ENCODE assay signal across 8 mouse cellular contexts in genomic region chr13:43558959-43559358, GRCm38 (mm10). TPM values are rescaled to one million over a fixed set of nuclear protein-coding genes. Genes with fewer than 3 reads are reported as not detected.
DNase-seq lines count a peak whose midpoint lies in the region; ATAC-seq lines count a peak whose summit lies in the region.

No protein-coding gene starts in this region.

- H3K4me3 ChIP-seq in heart, embryonic 15.5 days = peak overlapping the region; percentile 90
- H3K4me3 ChIP-seq in brown adipose tissue, adult 24 weeks (ENCODE audit: insufficient read depth, low read depth, low read length) = peak overlapping the region; percentile 95
- peak overlapping the region; percentile 75 for H3K4me3 ChIP-seq in hindbrain, embryonic 13.5 days
- H3K4me3 ChIP-seq in midbrain, embryonic 12.5 days = peak overlapping the region; percentile 66

- H3K27me3 ChIP-seq in heart, embryonic 15.5 days = no peaks in the 10 kb centered on the region
- peaks cover 14% of the 10 kb centered on the region; the same call in 1 of the 2 replicates for H3K27me3 ChIP-seq in hindbrain, embryonic 13.5 days
- H3K27me3 ChIP-seq in midbrain, embryonic 12.5 days = peaks cover 26% of the 10 kb centered on the region

- peak overlapping the region; percentile 80 for H3K4me2 ChIP-seq in heart, embryonic 15.5 days
- peak overlapping the region; percentile 91 for H3K4me2 ChIP-seq in hindbrain, embryonic 13.5 days
- peak overlapping the region; percentile 68 for H3K4me2 ChIP-seq in midbrain, embryonic 12.5 days (replicated peaks)

- H3K4me1 ChIP-seq in heart, embryonic 15.5 days (replicated peaks) = peaks cover 21% of the 10 kb centered on the region
- H3K4me1 ChIP-seq in brown adipose tissue, adult 24 weeks (ENCODE audit: control insufficient read depth, insufficient read depth, insufficient read length, low read length) = peaks cover 14% of the 10 kb centered on the region
- H3K4me1 ChIP-seq in hindbrain, embryonic 13.5 days (replicated peaks) = peaks cover 24% of the 10 kb centered on the region
- peaks cover 10% of the 10 kb centered on the region for H3K4me1 ChIP-seq in midbrain, embryonic 12.5 days

- intact Hi-C loops in heart, postnatal 14 days (cut with DNase I) = no loop called here

- 29% methylated on average over 6 of the region's 6 CpGs for WGBS in heart, embryonic 15.5 days
- 39% methylated on average over 6 of the region's 6 CpGs for WGBS in hindbrain, embryonic 13.5 days
- 46% methylated on average over 6 of the region's 6 CpGs for WGBS in midbrain, embryonic 12.5 days

- no peaks in the 10 kb centered on the region for H3K9me3 ChIP-seq in heart, embryonic 15.5 days (replicated peaks)
- H3K9me3 ChIP-seq in hindbrain, embryonic 13.5 days = no peaks in the 10 kb centered on the region
- H3K9me3 ChIP-seq in midbrain, embryonic 12.5 days = no peaks in the 10 kb centered on the region

- peak overlapping the region; percentile 90 for H3K9ac ChIP-seq in heart, embryonic 15.5 days
- H3K9ac ChIP-seq in hindbrain, embryonic 13.5 days = peak overlapping the region; percentile 83; the same call in 1 of the 2 replicates
- H3K9ac ChIP-seq in midbrain, embryonic 12.5 days (replicated peaks) = 0 out of 2 replicates have a peak overlapping the region, but pooled peaks have one; percentile 74

- no peak for DNase-seq in heart, postnatal 14 days
- DNase-seq in testis, postnatal 14 days (ENCODE audit: low spot score) = no peak
- no peak for DNase-seq in embryo, embryonic 10.5 days (ENCODE audit: low spot score)
- DNase-seq in cerebellum, adult 11-12 months = no peak

- peaks cover 9% of the 10 kb centered on the region for H3K36me3 ChIP-seq in heart, embryonic 15.5 days
- H3K36me3 ChIP-seq in hindbrain, embryonic 13.5 days = peaks cover 6% of the 10 kb centered on the region
- H3K36me3 ChIP-seq in midbrain, embryonic 12.5 days = peaks cover 10% of the 10 kb centered on the region

- no peak overlapping the region for H3K27ac ChIP-seq in heart, embryonic 15.5 days
- peak overlapping the region; percentile 83 for H3K27ac ChIP-seq in brown adipose tissue, adult 24 weeks (replicated peaks; ENCODE audit: low read depth, low read length)
- H3K27ac ChIP-seq in hindbrain, embryonic 13.5 days = no peak overlapping the region
- H3K27ac ChIP-seq in midbrain, embryonic 12.5 days (replicated peaks) = no peak overlapping the region

- no peak for ATAC-seq in heart, embryonic 15.5 days (replicated peaks; ENCODE audit: insufficient number of reproducible peaks, insufficient read depth, low FRiP score, low read depth)
- ATAC-seq in hindbrain, embryonic 13.5 days (ENCODE audit: low FRiP score) = no peak
- no peak for ATAC-seq in midbrain, embryonic 12.5 days (ENCODE audit: low FRiP score, low read depth)

RNA-seq across cellular contexts. Expression of gene Mcur1, which starts 1.0 kb away (rescaled TPM):
- 17.2 and 17.3 TPM in 2 replicates for polyA plus RNA-seq in heart, embryonic 15.5 days (2015; fragmentation: Nextera tagmentation; extraction: Ambion mirVana)
- 10 to 100 TPM; 45.7 to 47.5 TPM for total RNA-seq in heart, postnatal 14 days (2021)
- polyA plus RNA-seq in brown adipose tissue, adult 24 weeks (2012; ENCODE audit: insufficient read depth, insufficient read length, missing spikeins) = 154 and 157 TPM in 2 replicates
- polyA plus RNA-seq in hindbrain, embryonic 13.5 days (2015; fragmentation: Nextera tagmentation; extraction: Ambion mirVana) = 7.9 and 8.4 TPM in 2 replicates
- 10.5 and 12.9 TPM in 2 replicates for polyA plus RNA-seq in midbrain, embryonic 12.5 days (2016; fragmentation: Nextera tagmentation; extraction: Ambion mirVana)

RNA-seq across cellular contexts. Expression of gene Rnf182, which starts 56.6 kb away (rescaled TPM):
- polyA plus RNA-seq in heart, embryonic 15.5 days (2015; fragmentation: Nextera tagmentation; extraction: Ambion mirVana) = 1.9 and 2.8 TPM in 2 replicates
- under 1 TPM; 0.10 to 0.22 TPM for total RNA-seq in heart, postnatal 14 days (2021)
- polyA plus RNA-seq in brown adipose tissue, adult 24 weeks (2012; ENCODE audit: insufficient read depth, insufficient read length, missing spikeins) = 2.4 and 3.3 TPM in 2 replicates
- polyA plus RNA-seq in hindbrain, embryonic 13.5 days (2015; fragmentation: Nextera tagmentation; extraction: Ambion mirVana) = 34.0 and 36.1 TPM in 2 replicates
- polyA plus RNA-seq in midbrain, embryonic 12.5 days (2016; fragmentation: Nextera tagmentation; extraction: Ambion mirVana) = 12.7 and 14.5 TPM in 2 replicates
